Mouse (Mus musculus) left cerebral cortex, adult 9 months (tissue): ENCODE data around the gene Shank2.

Experiments
- DNase-seq, 2 experiments: peaks; one replicate each; pipeline ENCODE4 v3.0.0; 2022; ENCODE audit warnings: low spot score in 2 of 2

Gene Shank2

DNA sequence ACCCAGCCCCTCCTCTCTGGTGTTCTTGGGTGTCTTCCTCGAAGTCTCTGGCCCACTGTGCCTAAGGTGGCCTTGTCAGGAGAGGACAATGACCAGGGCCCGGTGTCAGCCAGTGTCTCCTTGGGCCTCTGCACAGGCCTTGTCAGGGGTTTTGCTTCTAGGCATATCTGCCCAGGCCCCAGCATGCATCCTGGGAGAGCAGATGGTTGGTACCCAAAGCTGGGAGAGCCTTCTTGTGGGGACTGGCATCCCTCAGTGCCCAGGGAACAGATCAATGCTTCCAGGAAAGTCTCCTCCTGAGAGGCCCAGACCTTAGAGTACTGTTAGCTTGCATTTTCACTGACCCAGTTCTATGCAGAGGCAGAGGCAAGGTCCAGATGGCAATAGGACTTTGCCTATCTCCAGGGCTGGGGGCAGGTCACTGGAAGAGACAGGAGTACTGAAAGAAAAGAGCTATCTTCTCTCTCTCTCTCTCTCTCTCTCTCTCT is 327.7 kb downstream of the Shank2 start:
- no peak for DNase-seq

DNA sequence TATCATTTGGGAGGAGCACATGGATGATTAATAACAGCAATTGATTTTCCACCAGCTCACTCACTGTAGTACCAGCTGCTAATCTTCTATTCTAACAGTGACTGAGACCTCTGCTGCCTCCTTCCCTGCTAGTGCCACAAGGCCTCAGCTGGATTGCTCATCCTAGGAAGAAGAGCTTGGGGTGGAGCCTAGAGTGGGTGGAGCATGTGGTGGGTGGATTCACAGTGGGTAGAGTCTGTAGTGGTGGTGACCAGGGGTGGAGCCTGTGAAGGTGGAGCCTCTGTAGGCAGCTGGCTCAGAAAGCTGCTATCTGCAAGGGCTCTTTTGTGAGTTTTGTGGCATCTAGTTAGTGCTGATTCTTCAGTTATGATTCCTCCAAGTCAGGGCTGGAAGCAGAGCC is 334.9 kb downstream of the Shank2 start:
- DNase-seq, result no peak

GRCm38 (mm10) chr7:144338694-144339093 is 337.0 kb downstream of the Shank2 start:
- DNase-seq, result no peak

DNA sequence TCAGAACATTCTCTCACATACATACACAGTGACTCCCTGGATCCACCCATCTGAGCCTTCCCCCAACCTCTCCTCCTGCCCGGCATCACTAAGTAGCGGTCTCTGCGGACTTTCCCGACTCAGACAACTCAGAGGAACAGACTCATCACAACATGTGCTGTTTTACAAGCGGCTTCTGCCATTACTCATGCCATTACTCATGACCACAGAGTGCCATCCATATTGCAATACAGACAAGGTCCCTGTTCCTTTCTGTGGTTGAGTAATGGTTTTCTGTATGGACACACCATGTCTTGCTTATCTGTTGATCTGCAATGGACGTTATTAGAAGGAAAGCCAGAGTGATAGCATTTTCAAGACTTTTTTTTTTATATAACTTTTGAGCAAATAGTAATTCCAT is 338.6 kb downstream of the Shank2 start:
- DNase-seq, result no peak

DNA sequence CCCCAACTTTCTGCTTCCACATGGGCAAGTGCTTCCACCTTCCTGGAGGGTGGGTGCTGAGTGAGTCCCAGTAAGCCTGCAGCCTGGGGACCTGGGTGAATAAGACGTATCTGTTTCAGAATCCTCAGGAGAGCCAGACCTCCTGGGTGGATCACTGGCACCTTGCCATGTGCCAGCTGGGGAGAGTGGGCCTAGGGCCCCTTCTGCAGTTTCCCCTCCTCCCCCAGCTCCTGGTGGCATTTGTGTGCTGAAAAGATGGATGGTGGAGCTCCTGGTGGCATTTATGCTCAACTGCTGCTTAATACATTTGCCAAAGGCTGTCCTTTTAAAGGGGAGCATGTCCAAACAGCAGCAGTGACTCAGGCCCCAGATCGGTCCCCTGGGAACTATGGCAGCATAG is 364.4 kb downstream of the Shank2 start:
- DNase-seq, result peak in 1 of 2 experiments; percentile 27

DNA sequence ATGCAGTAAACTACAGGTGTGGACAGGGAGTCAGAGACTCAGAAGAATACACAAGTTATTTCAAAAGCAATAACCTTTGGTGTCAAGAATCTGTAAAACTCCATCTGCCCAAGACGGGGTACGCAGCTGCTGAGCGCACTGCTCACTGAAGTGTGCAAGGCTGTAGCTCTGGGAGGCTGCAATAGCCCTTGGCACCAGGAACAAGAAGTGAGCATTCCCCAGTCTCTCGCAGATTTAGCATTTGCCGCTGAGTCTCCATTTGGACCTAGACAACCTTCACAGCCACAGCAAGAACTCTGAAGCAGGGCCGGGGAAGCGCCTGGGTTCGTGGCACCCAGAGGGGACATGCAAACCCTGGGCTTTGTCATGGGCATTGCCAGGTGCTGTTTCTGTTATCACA is 371.3 kb downstream of the Shank2 start:
- no peak for DNase-seq

GRCm38 (mm10) chr7:144375483-144375882 is 373.8 kb downstream of the Shank2 start:
- DNase-seq, result no peak

DNA sequence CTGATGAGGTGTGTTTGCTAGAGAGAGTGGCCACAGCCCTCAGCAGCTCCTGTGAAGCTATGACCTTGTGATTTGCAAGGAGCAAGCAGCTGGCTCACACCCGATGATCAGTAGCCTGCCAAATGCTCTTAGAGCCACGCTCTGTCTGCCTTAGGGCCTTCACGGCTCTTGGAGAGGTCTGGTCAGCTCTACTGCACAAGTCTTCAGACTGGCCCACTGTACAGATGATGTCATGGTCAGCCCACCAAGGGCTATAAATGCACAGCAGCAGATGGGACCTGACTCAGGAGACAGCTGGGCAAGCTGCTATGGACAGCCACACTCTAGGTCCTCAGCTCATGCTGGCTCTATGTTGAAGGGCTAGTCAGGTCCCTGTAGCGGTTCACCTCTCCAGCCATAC is 376.5 kb downstream of the Shank2 start:
- peak in 1 of 2 experiments; percentile 47 for DNase-seq

- DNase-seq, result no peak
These were observed 377.6 kb downstream of the Shank2 start for GRCm38 (mm10) chr7:144379243-144379884.

- DNase-seq, result peak in 1 of 2 experiments; percentile 55
These were observed 379.9 kb downstream of the Shank2 start for GRCm38 (mm10) chr7:144381588-144381987.

DNA sequence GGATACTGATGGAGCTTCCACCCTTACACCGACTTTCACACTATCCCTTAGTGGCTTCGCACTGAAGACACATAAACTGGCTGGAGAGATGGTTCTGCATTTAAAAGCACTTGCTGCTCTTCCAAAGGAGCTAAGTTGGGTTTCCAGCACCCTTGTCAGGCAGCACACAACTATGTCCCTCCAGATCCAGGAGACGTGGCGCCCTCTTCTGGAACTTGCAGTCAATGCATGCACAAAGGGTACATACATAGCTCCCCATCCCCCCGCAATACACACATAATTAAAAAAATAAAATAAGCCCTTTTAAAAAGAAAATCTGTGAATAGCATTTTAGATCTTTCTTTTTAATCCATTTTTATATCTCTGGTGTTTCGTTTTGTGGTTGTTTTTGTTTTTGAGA is 385.8 kb downstream of the Shank2 start:
- DNase-seq, result no peak

GRCm38 (mm10) chr7:144389704-144390103 is 388.0 kb downstream of the Shank2 start:
- no peak for DNase-seq

GRCm38 (mm10) chr7:144390676-144391075 is 388.9 kb downstream of the Shank2 start:
- no peak for DNase-seq

DNA sequence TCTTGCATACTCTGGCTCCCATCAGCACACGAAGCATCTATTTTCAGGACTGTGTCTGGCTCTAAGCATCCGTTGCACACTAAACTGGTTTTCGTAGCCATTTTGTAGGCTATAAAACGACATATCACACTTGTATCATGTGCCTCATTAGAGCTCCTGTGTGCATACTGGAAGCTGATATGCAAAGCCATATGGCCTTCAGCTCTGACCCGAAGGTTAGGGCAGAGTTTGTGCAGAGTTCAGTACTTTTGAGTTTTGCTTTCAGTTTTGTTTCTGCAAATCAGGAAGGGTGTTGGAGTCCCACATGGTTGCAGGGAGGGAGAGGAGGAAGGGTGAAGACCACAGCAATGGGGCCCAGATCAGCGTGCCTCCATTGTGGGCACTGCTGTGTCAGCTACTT is 390.0 kb downstream of the Shank2 start:
- no peak for DNase-seq

DNA sequence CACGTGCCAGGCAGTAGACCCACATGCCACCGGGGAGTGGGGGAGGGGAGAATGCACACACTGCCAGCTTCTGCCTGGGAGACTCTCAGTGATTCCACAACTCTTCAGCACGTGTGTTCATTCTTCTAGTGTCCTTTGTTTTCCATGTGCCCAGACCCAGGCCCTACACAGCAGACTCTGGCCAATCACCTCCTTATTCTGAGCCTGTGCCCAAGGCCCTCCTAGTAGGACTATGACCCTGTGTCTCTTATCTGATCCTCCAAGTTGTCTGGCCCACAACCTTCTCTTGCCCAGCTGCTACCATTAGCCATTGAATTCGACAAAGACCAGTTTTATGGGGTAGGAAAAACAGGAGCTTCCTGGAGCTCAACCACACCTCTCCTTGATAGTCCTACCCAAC is 400.8 kb downstream of the Shank2 start:
- no peak for DNase-seq

DNA sequence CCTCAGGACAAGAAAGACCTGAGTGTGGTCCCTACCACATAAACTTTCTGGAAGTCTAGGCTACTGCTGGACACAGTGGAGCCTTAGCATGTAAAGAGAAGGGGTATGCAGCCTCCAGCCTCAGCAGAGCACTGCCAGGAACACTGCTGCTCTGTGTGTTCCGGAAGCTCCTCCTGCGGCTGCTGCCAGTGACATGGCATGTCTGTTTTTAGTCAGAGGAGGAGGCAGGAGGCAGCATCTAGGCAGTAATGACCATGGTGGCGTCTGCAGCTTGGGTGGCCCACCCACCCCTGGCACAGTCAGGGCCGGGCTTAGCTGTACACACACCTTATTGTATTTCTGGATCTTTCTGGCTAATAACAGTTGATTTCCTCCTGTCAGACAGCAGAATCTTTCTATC is 405.9 kb downstream of the Shank2 start:
- no peak for DNase-seq

- DNase-seq, result no peak
These were observed 406.8 kb downstream of the Shank2 start for GRCm38 (mm10) chr7:144408464-144409000.

DNA sequence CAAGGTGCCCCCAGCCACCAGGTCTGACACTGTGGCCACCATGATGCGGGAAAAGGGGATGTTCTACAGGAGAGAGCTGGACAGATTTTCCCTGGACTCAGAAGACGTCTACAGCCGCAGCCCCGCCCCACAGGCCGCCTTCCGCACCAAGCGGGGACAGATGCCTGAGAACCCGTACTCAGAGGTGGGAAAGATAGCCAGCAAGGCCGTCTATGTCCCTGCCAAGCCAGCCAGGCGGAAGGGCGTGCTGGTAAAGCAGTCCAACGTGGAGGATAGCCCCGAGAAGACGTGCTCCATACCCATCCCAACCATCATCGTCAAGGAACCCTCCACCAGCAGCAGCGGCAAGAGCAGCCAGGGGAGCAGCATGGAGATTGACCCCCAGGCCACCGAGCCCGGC is 408.0 kb downstream of the Shank2 start:
- DNase-seq, result no peak

GRCm38 (mm10) chr7:144411967-144412906 is 410.5 kb downstream of the Shank2 start:
- no peak for DNase-seq

- no peak for DNase-seq
These were observed 412.9 kb downstream of the Shank2 start for GRCm38 (mm10) chr7:144414632-144415031.

- DNase-seq, result peak in 1 of 2 experiments; percentile 48
These were observed 414.1 kb downstream of the Shank2 start for GRCm38 (mm10) chr7:144415795-144416194.

DNA sequence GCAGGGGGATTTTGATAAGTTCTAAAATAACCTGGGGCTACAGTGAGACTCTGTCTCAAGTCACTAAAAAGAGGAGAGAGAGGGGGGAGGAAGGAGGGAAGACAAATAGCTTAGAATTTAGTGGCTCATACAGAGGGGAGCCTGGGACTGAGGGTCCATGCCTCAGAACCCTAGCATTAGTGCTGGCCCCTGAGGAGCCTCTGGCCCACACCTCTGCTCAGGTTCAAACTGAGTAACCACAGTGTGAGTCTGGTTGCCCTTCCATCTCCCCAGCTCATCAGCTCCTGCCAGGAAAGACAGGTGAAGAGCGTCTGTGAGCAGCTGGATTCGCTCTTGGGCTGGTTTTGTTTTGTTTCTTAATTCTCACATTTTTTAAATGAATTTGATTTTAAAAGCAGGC is 415.5 kb downstream of the Shank2 start:
- no peak for DNase-seq
